Mouse (Mus musculus): ENCODE measurements around the gene Slc6a21.
A peak's percentile ranks its signal among the peaks of the same experiment; 100 is the strongest.

DNA sequence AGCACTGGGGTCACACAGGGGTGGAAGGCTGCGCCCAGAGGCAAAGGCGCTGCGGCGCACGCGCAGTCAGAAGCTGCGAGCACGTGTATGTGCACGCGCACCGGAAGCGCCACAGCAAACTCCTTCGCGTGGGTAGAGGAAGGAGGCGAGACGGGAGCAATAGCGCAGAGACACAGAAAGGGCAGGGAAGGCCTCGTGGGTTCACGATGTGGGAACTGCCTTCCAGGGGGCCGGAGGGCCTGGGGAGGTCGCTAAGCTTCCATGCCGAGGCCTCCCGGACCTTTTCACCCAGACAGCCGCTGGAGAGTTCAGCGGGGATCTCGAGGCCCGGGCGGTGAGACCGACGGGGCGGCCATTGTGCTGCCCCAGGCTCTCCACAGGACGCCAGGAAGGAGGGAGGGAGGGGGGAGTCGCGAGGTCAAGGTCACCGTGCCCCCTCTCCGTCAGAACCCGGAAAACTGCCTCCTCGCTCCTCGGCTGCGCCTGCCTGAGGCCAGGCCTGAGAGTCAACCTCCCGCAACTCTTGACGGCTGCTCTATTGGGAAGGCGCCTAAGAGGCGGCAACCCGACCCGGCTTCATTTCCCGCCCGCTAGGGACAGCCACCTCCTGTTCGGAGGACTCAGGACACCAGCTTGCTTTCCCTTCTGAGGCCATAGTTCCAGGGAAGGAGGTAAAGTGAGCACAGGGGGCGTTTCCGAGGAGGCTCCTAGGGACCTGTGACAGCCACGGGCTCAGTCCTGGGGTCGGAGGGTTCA lies 36.5 kb upstream of the Slc6a21 start, which contains the start of gene Slc6a16:
- peak; percentile 25; the same call in 1 of the 2 replicates for TF ChIP-seq CTCF (IDR thresholded peaks at IDR 0.05; ENCODE audit: low read depth)
- TF ChIP-seq EP300 (optimal IDR thresholded peaks at IDR 0.05): no peak

Data from stomach, postnatal 0 days (tissue).